Mouse (Mus musculus): Measurements from ENCODE around the gene Rpl9-ps1. TPM values are rescaled to one million over a fixed set of nuclear protein-coding genes. Genes with fewer than 3 reads are reported as not detected.

Rpl9-ps1 gene
- polyA plus RNA-seq, 1 experiment from 2014 or later, result not detected

GRCm38 (mm10) chr11:83634425-83634824 is 11.0 kb downstream of the Rpl9-ps1 start:
- Histone ChIP-seq H3K27me3 (ENCODE audit: control insufficient read depth, insufficient read depth, low read length) (no peaks in the 10 kb centered on the region), H3K36me3 (ENCODE audit: control insufficient read depth, insufficient read depth, low read length) (no peaks in the 10 kb centered on the region), H3K9ac (ENCODE audit: low read length) (no peak overlapping the region), H3K9me3 (ENCODE audit: control insufficient read depth, low read length) (no peaks in the 10 kb centered on the region), H3K4me2 (ENCODE audit: low read depth) (no peak overlapping the region), H3K4me1 (ENCODE audit: control insufficient read depth, insufficient read depth, low read length) (no peaks in the 10 kb centered on the region), H3K27ac (ENCODE audit: low read depth, low read length) (no peak overlapping the region), H3K4me3 (ENCODE audit: low read depth, low read length) (no peak overlapping the region)
- ATAC-seq (ENCODE audit: insufficient read depth, low FRiP score, low TSS enrichment), result no peak
- peak; percentile 22 for DNase-seq (ENCODE audit: low spot score)
- 61% methylated on average over 4 of the region's 4 CpGs for WGBS

GRCm38 (mm10) chr11:83632744-83633143 is 12.7 kb downstream of the Rpl9-ps1 start:
- 78% methylated on average over 4 of the region's 4 CpGs for WGBS
- Histone ChIP-seq H3K4me2 (ENCODE audit: low read depth) (no peak overlapping the region), H3K4me1 (ENCODE audit: control insufficient read depth, insufficient read depth, low read length) (no peaks in the 10 kb centered on the region), H3K36me3 (ENCODE audit: control insufficient read depth, insufficient read depth, low read length) (no peaks in the 10 kb centered on the region), H3K27ac (ENCODE audit: low read depth, low read length) (no peak overlapping the region), H3K27me3 (ENCODE audit: control insufficient read depth, insufficient read depth, low read length) (no peaks in the 10 kb centered on the region), H3K9me3 (ENCODE audit: control insufficient read depth, low read length) (no peaks in the 10 kb centered on the region), H3K9ac (ENCODE audit: low read length) (no peak overlapping the region), H3K4me3 (ENCODE audit: low read depth, low read length) (no peak overlapping the region)
- DNase-seq (ENCODE audit: low spot score) (no peak), ATAC-seq (ENCODE audit: insufficient read depth, low FRiP score, low TSS enrichment) (no peak)

GRCm38 (mm10) chr11:83631065-83631464 is 14.4 kb downstream of the Rpl9-ps1 start:
- H3K4me1 ChIP-seq (ENCODE audit: control insufficient read depth, insufficient read depth, low read length), result no peaks in the 10 kb centered on the region
- no peaks in the 10 kb centered on the region for H3K9me3 ChIP-seq (ENCODE audit: control insufficient read depth, low read length)
- no peaks in the 10 kb centered on the region for H3K36me3 ChIP-seq (ENCODE audit: control insufficient read depth, insufficient read depth, low read length)
- H3K27me3 ChIP-seq (ENCODE audit: control insufficient read depth, insufficient read depth, low read length), result no peaks in the 10 kb centered on the region
- ATAC-seq (ENCODE audit: insufficient read depth, low FRiP score, low TSS enrichment), result no peak
- H3K27ac ChIP-seq (ENCODE audit: low read depth, low read length), result no peak overlapping the region
- H3K9ac ChIP-seq (ENCODE audit: low read length), result no peak overlapping the region
- no peak overlapping the region for H3K4me3 ChIP-seq (ENCODE audit: low read depth, low read length)
- 83% methylated on average over 2 of the region's 2 CpGs for WGBS
- DNase-seq (ENCODE audit: low spot score), result no peak
- no peak overlapping the region for H3K4me2 ChIP-seq (ENCODE audit: low read depth)

- DNase-seq (ENCODE audit: low spot score) (no peak), ATAC-seq (ENCODE audit: insufficient read depth, low FRiP score, low TSS enrichment) (no peak)
- H3K9me3 ChIP-seq (ENCODE audit: control insufficient read depth, low read length), result no peaks in the 10 kb centered on the region
- no peaks in the 10 kb centered on the region for H3K27me3 ChIP-seq (ENCODE audit: control insufficient read depth, insufficient read depth, low read length)
- no peaks in the 10 kb centered on the region for H3K36me3 ChIP-seq (ENCODE audit: control insufficient read depth, insufficient read depth, low read length)
- H3K4me2 ChIP-seq (ENCODE audit: low read depth), result no peak overlapping the region
- no peak overlapping the region for H3K4me3 ChIP-seq (ENCODE audit: low read depth, low read length)
- H3K4me1 ChIP-seq (ENCODE audit: control insufficient read depth, insufficient read depth, low read length), result no peaks in the 10 kb centered on the region
- H3K9ac ChIP-seq (ENCODE audit: low read length), result no peak overlapping the region
- 93% methylated on average over 1 of the region's 1 CpGs for WGBS
- H3K27ac ChIP-seq (ENCODE audit: low read depth, low read length), result no peak overlapping the region
Measured at GRCm38 (mm10) chr11:83630630-83631029, 14.8 kb downstream of the Rpl9-ps1 start.

DNA sequence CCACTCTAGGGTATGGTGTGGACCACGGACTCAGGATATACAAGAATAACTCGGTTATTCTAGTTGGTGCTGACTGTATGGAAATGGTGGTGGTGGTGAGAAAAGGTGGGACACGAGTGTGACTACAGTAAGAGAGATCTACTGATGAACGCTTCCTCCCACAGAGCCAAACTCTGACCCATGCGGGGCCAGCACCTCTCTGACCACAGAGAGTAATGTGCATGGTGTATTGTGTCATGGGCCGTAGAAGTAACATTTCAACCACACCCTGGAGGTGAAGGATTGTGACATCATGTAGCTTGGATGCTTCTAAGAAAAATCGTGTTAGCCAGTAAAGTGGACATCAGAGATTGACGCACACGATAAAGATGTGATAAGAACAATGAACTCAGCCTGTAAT is 16.6 kb downstream of the Rpl9-ps1 start:
- DNase-seq (ENCODE audit: low spot score) (no peak), ATAC-seq (ENCODE audit: insufficient read depth, low FRiP score, low TSS enrichment) (no peak)
- H3K4me2 ChIP-seq (ENCODE audit: low read depth), result no peak overlapping the region
- WGBS, result 91% methylated on average over 9 of the region's 9 CpGs
- no peaks in the 10 kb centered on the region for H3K9me3 ChIP-seq (ENCODE audit: control insufficient read depth, low read length)
- H3K27me3 ChIP-seq (ENCODE audit: control insufficient read depth, insufficient read depth, low read length), result no peaks in the 10 kb centered on the region
- no peak overlapping the region for H3K4me3 ChIP-seq (ENCODE audit: low read depth, low read length)
- no peak overlapping the region for H3K9ac ChIP-seq (ENCODE audit: low read length)
- no peak overlapping the region for H3K27ac ChIP-seq (ENCODE audit: low read depth, low read length)
- H3K36me3 ChIP-seq (ENCODE audit: control insufficient read depth, insufficient read depth, low read length), result no peaks in the 10 kb centered on the region
- H3K4me1 ChIP-seq (ENCODE audit: control insufficient read depth, insufficient read depth, low read length), result no peaks in the 10 kb centered on the region

GRCm38 (mm10) chr11:83623586-83623985 is 21.8 kb downstream of the Rpl9-ps1 start:
- no peaks in the 10 kb centered on the region for H3K27me3 ChIP-seq (ENCODE audit: control insufficient read depth, insufficient read depth, low read length)
- H3K4me2 ChIP-seq (ENCODE audit: low read depth), result no peak overlapping the region
- H3K4me1 ChIP-seq (ENCODE audit: control insufficient read depth, insufficient read depth, low read length), result no peaks in the 10 kb centered on the region
- H3K36me3 ChIP-seq (ENCODE audit: control insufficient read depth, insufficient read depth, low read length), result no peaks in the 10 kb centered on the region
- 90% methylated on average over 3 of the region's 3 CpGs for WGBS
- no peak for DNase-seq (ENCODE audit: low spot score)
- ATAC-seq (ENCODE audit: insufficient read depth, low FRiP score, low TSS enrichment), result no peak
- no peaks in the 10 kb centered on the region for H3K9me3 ChIP-seq (ENCODE audit: control insufficient read depth, low read length)
- no peak overlapping the region for H3K4me3 ChIP-seq (ENCODE audit: low read depth, low read length)
- no peak overlapping the region for H3K9ac ChIP-seq (ENCODE audit: low read length)
- H3K27ac ChIP-seq (ENCODE audit: low read depth, low read length), result no peak overlapping the region

GRCm38 (mm10) chr11:83619037-83619436 is 26.4 kb downstream of the Rpl9-ps1 start:
- ATAC-seq (ENCODE audit: insufficient read depth, low FRiP score, low TSS enrichment) (no peak), DNase-seq (ENCODE audit: low spot score) (no peak)
- Histone ChIP-seq H3K27ac (ENCODE audit: low read depth, low read length) (no peak overlapping the region), H3K4me2 (ENCODE audit: low read depth) (no peak overlapping the region), H3K9me3 (ENCODE audit: control insufficient read depth, low read length) (no peaks in the 10 kb centered on the region), H3K27me3 (ENCODE audit: control insufficient read depth, insufficient read depth, low read length) (no peaks in the 10 kb centered on the region), H3K4me3 (ENCODE audit: low read depth, low read length) (no peak overlapping the region), H3K36me3 (ENCODE audit: control insufficient read depth, insufficient read depth, low read length) (no peaks in the 10 kb centered on the region), H3K4me1 (ENCODE audit: control insufficient read depth, insufficient read depth, low read length) (no peaks in the 10 kb centered on the region), H3K9ac (ENCODE audit: low read length) (no peak overlapping the region)
- 100% methylated on average over 1 of the region's 1 CpGs for WGBS

DNA sequence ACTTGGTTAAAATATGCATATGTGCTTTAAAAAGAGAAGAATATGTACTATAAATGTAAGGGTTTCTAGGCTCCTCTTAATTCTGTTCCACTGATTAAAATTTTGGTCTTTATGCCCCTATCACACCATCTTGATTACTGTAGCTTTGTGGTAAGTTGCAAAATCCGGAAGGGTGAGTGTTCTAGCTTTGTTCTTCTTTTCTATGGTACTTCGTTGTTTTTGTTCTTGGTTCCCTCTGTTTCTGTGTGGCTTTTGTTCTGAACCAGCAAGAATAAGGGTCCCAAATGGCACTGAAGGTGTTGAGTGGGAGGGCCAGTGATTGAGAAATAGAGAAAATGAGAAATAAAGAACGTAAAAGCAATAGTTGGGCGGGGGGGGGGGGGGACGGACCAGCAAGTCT is 27.2 kb downstream of the Rpl9-ps1 start:
- DNase-seq (ENCODE audit: low spot score) (no peak), ATAC-seq (ENCODE audit: insufficient read depth, low FRiP score, low TSS enrichment) (no peak)
- Histone ChIP-seq H3K9me3 (ENCODE audit: control insufficient read depth, low read length) (no peaks in the 10 kb centered on the region), H3K4me1 (ENCODE audit: control insufficient read depth, insufficient read depth, low read length) (no peaks in the 10 kb centered on the region), H3K4me3 (ENCODE audit: low read depth, low read length) (no peak overlapping the region), H3K4me2 (ENCODE audit: low read depth) (no peak overlapping the region), H3K36me3 (ENCODE audit: control insufficient read depth, insufficient read depth, low read length) (no peaks in the 10 kb centered on the region), H3K27me3 (ENCODE audit: control insufficient read depth, insufficient read depth, low read length) (no peaks in the 10 kb centered on the region), H3K9ac (ENCODE audit: low read length) (no peak overlapping the region), H3K27ac (ENCODE audit: low read depth, low read length) (no peak overlapping the region)
- 72% methylated on average over 5 of the region's 5 CpGs for WGBS

- no peak for ATAC-seq (ENCODE audit: insufficient read depth, low FRiP score, low TSS enrichment)
- no peak for DNase-seq (ENCODE audit: low spot score)
- Histone ChIP-seq H3K9ac (ENCODE audit: low read length) (no peak overlapping the region), H3K27me3 (ENCODE audit: control insufficient read depth, insufficient read depth, low read length) (no peaks in the 10 kb centered on the region), H3K4me2 (ENCODE audit: low read depth) (no peak overlapping the region), H3K27ac (ENCODE audit: low read depth, low read length) (no peak overlapping the region), H3K36me3 (ENCODE audit: control insufficient read depth, insufficient read depth, low read length) (no peaks in the 10 kb centered on the region), H3K9me3 (ENCODE audit: control insufficient read depth, low read length) (no peaks in the 10 kb centered on the region), H3K4me1 (ENCODE audit: control insufficient read depth, insufficient read depth, low read length) (no peaks in the 10 kb centered on the region), H3K4me3 (ENCODE audit: low read depth, low read length) (no peak overlapping the region)
- 91% methylated on average over 1 of the region's 1 CpGs for WGBS
Measured at GRCm38 (mm10) chr11:83616586-83616985, 28.8 kb downstream of the Rpl9-ps1 start.
